Mouse (Mus musculus) liver, postnatal 0 days (tissue): ENCODE data around the gene Itga2. TPM values are rescaled to one million over a fixed set of nuclear protein-coding genes. Genes with fewer than 3 reads are reported as not detected.

ENCODE experiments used
- ATAC-seq: fragments of 200-750 bp; cut with Nextera tagmentation; 2 replicates; pipeline ENCODE4 v1.8.0; 2017; ENCODE audit warnings: mild to moderate bottlenecking, moderate library complexity
- DNase-seq: peaks from one replicate; pipeline ENCODE4 v3.0.0-alpha.2; 2016
- H3K27ac ChIP-seq: fragments of 300-500 bp; sonication (generic); 2 replicates; pipeline ENCODE4 v1.5.1; 2014; ENCODE audit warnings: antibody characterized with exemption, moderate library complexity, mild to moderate bottlenecking, low read depth
- H3K27me3 ChIP-seq: fragments of 300-500 bp; sonication (generic); 2 replicates; pipeline ENCODE4 v1.6.1; 2014; ENCODE audit warnings: low read length, control low read depth, mixed read lengths; ENCODE audit not compliant: insufficient read depth
- H3K36me3 ChIP-seq: fragments of 300-500 bp; sonication (generic); replicated peaks from 2 replicates; pipeline ENCODE4 v1.6.1; 2014; ENCODE audit warnings: mild to moderate bottlenecking, control low read depth, low read length, moderate library complexity, mixed read lengths; ENCODE audit not compliant: insufficient read depth
- H3K4me1 ChIP-seq: fragments of 300-500 bp; sonication (generic); 2 replicates; pipeline ENCODE4 v1.6.1; 2014; ENCODE audit warnings: antibody characterized with exemption, mild to moderate bottlenecking, control low read depth; ENCODE audit not compliant: insufficient read depth
- H3K4me2 ChIP-seq: fragments of 300-500 bp; sonication (generic); 2 replicates; pipeline ENCODE4 v1.6.1; 2014; ENCODE audit warnings: low read depth, mild to moderate bottlenecking, low read length, moderate library complexity, mixed read lengths
- H3K4me3 ChIP-seq: fragments of 300-500 bp; sonication (generic); 2 replicates; pipeline ENCODE4 v1.5.1; 2014; ENCODE audit warnings: low read depth, low read length
- H3K9ac ChIP-seq: fragments of 300-500 bp; sonication (generic); replicated peaks from 2 replicates; pipeline ENCODE4 v1.6.1; 2014; ENCODE audit warnings: mild to moderate bottlenecking, moderate library complexity
- H3K9me3 ChIP-seq: fragments of 300-500 bp; sonication (generic); 2 replicates; pipeline ENCODE4 v1.6.1; 2016; ENCODE audit warnings: mild to moderate bottlenecking, control low read depth, low read length, mixed read lengths
- CTCF ChIP-seq: sonication (generic); IDR thresholded peaks from 2 replicates; pipeline ENCODE4 v1.5.1; 2016; ENCODE audit warnings: antibody characterized with exemption, low read depth
- EP300 ChIP-seq: IDR thresholded peaks from 2 replicates; pipeline ENCODE4 v1.6.1; 2016; ENCODE audit warnings: antibody characterized with exemption, low read depth, mild to moderate bottlenecking
- WGBS: fragments of 180-500 bp; shearing (Covaris S2); extraction: QIAGEN DNeasy Blood & Tissue Kit; methylation state at CpG from one replicate; pipeline ENCODE4 v1.1.7; 2014; ENCODE audit not compliant: insufficient replicate concordance; 5-methylcytosine and 5-hydroxymethylcytosine counted together
- polyA plus RNA-seq: library from polyadenylated mRNA; unstranded; fragments of >200 nt; fragmentation: Nextera tagmentation; extraction: Ambion mirVana; gene quantifications from 2 replicates; pipeline ENCODE4 v1.2.1, GENCODE M21; 2015

Gene Itga2
- polyA plus RNA-seq, 1 experiment from 2014 or later, result 0.79 TPM

DNA sequence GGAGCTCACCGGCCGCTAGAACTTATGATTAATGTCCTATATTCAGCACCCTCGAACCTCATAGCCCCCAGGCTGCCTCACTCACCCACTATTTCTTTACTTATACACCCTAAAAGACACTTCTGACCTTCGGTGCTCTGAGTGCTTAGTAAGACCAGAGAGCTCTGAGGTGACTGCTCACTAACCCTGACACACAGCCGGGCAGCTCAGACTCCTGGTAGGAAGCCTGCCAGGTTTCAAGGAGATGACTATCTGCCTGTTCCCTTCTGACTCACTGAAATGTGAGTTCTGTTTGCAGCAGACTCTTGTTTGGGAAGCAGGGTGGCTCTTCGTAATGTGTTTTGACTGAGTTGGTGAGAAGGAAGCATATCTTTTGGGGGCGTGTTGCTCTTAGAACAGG, 1.6 kb upstream of the Itga2 start:
- no peaks in the 10 kb centered on the region for H3K9me3 ChIP-seq
- 0 out of 2 replicates have a peak, but pooled peaks cover 3% of the 10 kb centered on the region for H3K4me1 ChIP-seq
- no peak overlapping the region for H3K4me2 ChIP-seq
- H3K36me3 ChIP-seq, result no peaks in the 10 kb centered on the region
- ATAC-seq, result no peak
- no peak for DNase-seq
- no peak overlapping the region for H3K9ac ChIP-seq
- H3K27ac ChIP-seq, result no peak overlapping the region
- TF ChIP-seq CTCF, result no peak
- TF ChIP-seq EP300, result no peak
- 60% methylated on average over 7 of the region's 7 CpGs for WGBS
- no peak overlapping the region for H3K4me3 ChIP-seq
- H3K27me3 ChIP-seq, result 0 out of 2 replicates have a peak, but pooled peaks cover 3% of the 10 kb centered on the region

DNA sequence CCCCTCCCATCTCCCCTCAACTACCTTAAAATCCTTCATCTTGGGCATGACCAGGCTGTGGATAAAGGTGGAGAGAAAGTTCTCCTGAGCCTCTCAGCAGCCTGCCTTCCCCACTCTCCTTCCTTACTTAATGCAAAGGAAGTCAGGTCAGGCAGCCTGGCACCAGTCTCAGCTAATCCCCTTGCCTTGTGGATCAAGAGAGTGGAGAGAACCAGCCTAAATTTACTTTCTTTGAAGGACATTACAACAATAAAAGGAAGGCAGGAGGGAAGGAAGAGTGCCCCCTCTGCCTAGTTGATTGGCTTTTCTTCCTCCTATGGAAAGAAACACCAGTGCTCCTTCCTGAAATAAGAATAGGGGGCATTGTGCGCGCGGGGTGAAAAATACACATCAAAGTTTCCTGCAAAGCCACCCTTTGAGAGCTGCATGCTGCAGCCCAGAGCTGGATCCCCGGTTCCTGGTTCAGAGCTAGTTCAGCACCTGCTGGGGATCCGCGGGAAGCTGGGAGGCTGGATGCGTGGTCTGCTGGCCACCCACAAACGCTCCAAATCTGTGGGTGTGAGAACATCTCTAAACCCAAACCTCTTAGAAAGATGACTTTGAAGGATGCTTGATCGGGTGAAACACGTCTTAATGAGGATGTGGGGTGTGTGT, 777 bp downstream of the Itga2 start:
- H3K9ac ChIP-seq, result peak overlapping the region; percentile 53
- 2% methylated on average over 10 of the region's 10 CpGs for WGBS
- 0 out of 2 replicates have a peak, but pooled peaks cover 3% of the 10 kb centered on the region for H3K4me1 ChIP-seq
- TF ChIP-seq EP300, result no peak
- TF ChIP-seq CTCF, result no peak
- H3K27me3 ChIP-seq, result 0 out of 2 replicates have a peak, but pooled peaks cover 3% of the 10 kb centered on the region
- H3K4me2 ChIP-seq, result peak overlapping the region; percentile 87
- ATAC-seq (peak; percentile 50; the same call in 1 of the 2 replicates), DNase-seq (no peak)
- H3K27ac ChIP-seq, result no peak overlapping the region
- no peaks in the 10 kb centered on the region for H3K36me3 ChIP-seq
- H3K9me3 ChIP-seq, result no peaks in the 10 kb centered on the region
- H3K4me3 ChIP-seq, result peak overlapping the region; percentile 49

DNA sequence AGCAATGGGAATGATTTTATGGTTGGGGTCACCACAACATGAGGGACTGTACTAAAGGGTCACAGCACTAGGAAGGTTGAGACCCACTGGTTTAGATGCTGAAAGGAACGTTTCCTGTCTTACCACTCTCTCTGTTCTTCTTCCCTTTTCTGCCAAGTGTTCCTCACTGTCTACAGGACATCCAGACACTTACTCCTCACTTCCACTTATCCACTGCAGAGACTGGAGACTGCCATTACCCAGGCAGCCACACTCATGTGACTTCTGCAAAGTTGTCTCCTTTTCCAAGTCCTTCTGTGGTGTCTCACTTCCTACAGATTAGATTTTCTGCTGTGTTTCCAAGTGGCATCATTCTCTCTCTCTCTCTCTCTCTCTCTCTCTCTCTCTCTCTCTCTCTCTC, 7.1 kb downstream of the Itga2 start:
- no peak for ATAC-seq
- no peaks in the 10 kb centered on the region for H3K9me3 ChIP-seq

DNA sequence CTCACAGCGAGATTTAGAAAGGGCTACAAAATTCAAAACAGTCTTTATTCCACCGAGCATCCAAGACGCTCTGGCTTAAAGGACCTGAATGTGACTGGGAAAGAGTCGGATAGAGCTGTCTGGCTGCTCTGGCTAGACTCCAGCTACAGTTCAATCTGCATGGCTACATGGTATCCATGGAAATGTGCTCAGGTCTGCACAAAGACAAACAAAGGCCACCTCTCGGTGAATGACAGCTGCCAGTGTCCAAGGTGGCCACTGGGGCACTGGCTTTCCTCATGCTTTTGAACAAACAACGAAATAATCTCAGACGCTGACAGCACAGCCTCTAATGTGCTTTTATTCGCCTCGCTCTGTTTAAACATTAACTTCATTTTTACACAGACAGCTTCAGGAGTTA, 8.6 kb downstream of the Itga2 start:
- H3K9me3 ChIP-seq, result no peaks in the 10 kb centered on the region
- H3K27ac ChIP-seq, result no peak overlapping the region
- H3K27me3 ChIP-seq, result no peaks in the 10 kb centered on the region
- no peak; the same call in 1 of the 2 replicates for TF ChIP-seq CTCF
- no peak overlapping the region for H3K4me2 ChIP-seq
- ATAC-seq (peak; percentile 97), DNase-seq (peak; percentile 50)
- H3K4me3 ChIP-seq, result no peak overlapping the region
- WGBS, result 60% methylated on average over 9 of the region's 9 CpGs
- H3K4me1 ChIP-seq, result peaks cover 8% of the 10 kb centered on the region
- no peak overlapping the region for H3K9ac ChIP-seq
- H3K36me3 ChIP-seq, result no peaks in the 10 kb centered on the region

More for the DNA sequence above, 7.1 kb downstream of the Itga2 start:
- no peak overlapping the region for H3K4me2 ChIP-seq
- no peak overlapping the region for H3K9ac ChIP-seq
- H3K4me3 ChIP-seq, result no peak overlapping the region
- peaks cover 7% of the 10 kb centered on the region; the same call in 1 of the 2 replicates for H3K4me1 ChIP-seq
- no peaks in the 10 kb centered on the region for H3K36me3 ChIP-seq
- H3K27me3 ChIP-seq, result no peaks in the 10 kb centered on the region
- TF ChIP-seq CTCF, result no peak
- TF ChIP-seq EP300, result no peak
- no peak overlapping the region for H3K27ac ChIP-seq
- DNase-seq, result no peak
- 18% methylated on average over 1 of the region's 1 CpGs for WGBS

DNA sequence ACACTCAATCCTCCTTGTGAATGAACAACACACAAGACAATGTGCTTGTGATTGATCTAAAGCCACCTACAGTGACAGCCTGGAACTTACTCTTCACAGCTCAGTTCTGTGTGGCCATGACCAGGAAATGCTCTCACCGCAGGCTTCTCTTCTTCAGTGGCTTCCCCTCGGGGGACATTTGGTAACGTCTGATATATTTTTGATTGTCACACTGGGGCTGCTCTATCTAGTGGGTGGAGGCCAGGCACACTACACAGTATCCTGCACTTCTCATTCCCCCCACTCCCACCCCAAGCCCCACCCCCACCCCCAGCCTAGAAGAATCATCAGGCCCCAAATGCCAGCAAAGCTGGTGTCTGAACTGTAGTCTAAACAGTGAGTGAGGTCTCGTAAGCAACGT, 16.1 kb downstream of the Itga2 start:
- TF ChIP-seq CTCF (no peak), EP300 (no peak)
- Histone ChIP-seq H3K4me2 (no peak overlapping the region), H3K36me3 (no peaks in the 10 kb centered on the region), H3K4me3 (no peak overlapping the region), H3K4me1 (peaks cover 15% of the 10 kb centered on the region), H3K27me3 (no peaks in the 10 kb centered on the region), H3K9ac (no peak overlapping the region), H3K9me3 (no peaks in the 10 kb centered on the region), H3K27ac (no peak overlapping the region)
- ATAC-seq, result peak; percentile 63
- WGBS, result 21% methylated on average over 5 of the region's 5 CpGs
- DNase-seq, result no peak

DNA sequence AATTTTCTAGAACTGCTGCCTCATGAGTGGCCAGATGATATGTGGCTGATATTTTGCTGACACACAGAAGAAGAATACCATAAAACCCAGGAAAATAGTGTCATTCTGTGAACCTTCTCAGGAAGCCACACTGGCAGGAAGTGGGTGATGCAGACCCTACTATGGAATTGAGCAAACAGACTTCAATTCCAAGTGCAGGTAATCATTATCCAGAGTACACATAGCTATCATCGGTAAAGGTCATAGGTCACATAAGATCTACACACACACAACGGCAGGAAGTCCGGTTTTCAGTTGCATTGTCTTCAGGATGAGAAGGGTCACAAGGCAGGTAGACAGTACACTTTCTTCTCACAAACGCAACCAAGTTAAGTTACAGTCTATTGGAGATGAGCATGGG, 16.9 kb downstream of the Itga2 start:
- TF ChIP-seq EP300 (no peak), CTCF (no peak)
- no peak overlapping the region for H3K4me3 ChIP-seq
- H3K27ac ChIP-seq, result no peak overlapping the region
- no peak overlapping the region; the same call in 1 of the 2 replicates for H3K4me2 ChIP-seq
- no peak overlapping the region for H3K9ac ChIP-seq
- H3K27me3 ChIP-seq, result no peaks in the 10 kb centered on the region
- peaks cover 15% of the 10 kb centered on the region for H3K4me1 ChIP-seq
- peak; percentile 60 for ATAC-seq
- no peaks in the 10 kb centered on the region for H3K9me3 ChIP-seq
- H3K36me3 ChIP-seq, result no peaks in the 10 kb centered on the region
- no peak for DNase-seq
- WGBS, result 45% methylated on average over 4 of the region's 4 CpGs
